Mouse (Mus musculus): ENCODE results near the gene Tent5b. TPM values are rescaled to one million over a fixed set of nuclear protein-coding genes. Genes with fewer than 3 reads are reported as not detected.

Gene Tent5b
- total RNA-seq, 2 experiments from 2014 or later = 2.5 to 4.0 TPM

Other genes with a start within 250 kb of the Tent5b start
- gene Map3k6, start 239.3 kb upstream of the Tent5b start, total RNA-seq (2021) = 10 to 100 TPM; 10.8 to 20.1 TPM
- gene Sytl1, start 217.0 kb upstream of the Tent5b start, total RNA-seq (2021) = under 1 TPM; 0.36 to 0.81 TPM
- 10 to 100 TPM; 24.8 to 25.7 TPM for gene Tmem222, start 202.3 kb upstream of the Tent5b start, total RNA-seq (2021)
- 10 to 100 TPM; 81.2 to 82.7 TPM for gene Wdtc1, start 126.7 kb upstream of the Tent5b start, total RNA-seq (2021)
- gene Slc9a1, start 110.4 kb upstream of the Tent5b start, total RNA-seq (2021) = 10 to 100 TPM; 16.3 to 20.0 TPM
- gene Trnp1, start 18.4 kb downstream of the Tent5b start, total RNA-seq (2021) = 1 to 10 TPM; 2.2 to 4.3 TPM
- not detected for gene Kdf1, start 38.8 kb downstream of the Tent5b start, total RNA-seq (2021)
- gene Nudc, start 65.9 kb downstream of the Tent5b start, total RNA-seq (2021) = 10 to 100 TPM; 66.9 to 67.9 TPM
- gene Nr0b2, start 73.2 kb downstream of the Tent5b start, total RNA-seq (2021) = 10 to 100 TPM; 18.1 to 20.0 TPM
- 1 to 10 TPM; 4.7 to 5.3 TPM for gene Gpatch3, start 94.6 kb downstream of the Tent5b start, total RNA-seq (2021)
- 1 to 10 TPM; 6.4 to 6.8 TPM for gene Gpn2, start 104.2 kb downstream of the Tent5b start, total RNA-seq (2021)
- 1 to 10 TPM; 1.5 TPM for gene Sfn, start 122.0 kb downstream of the Tent5b start, total RNA-seq (2021)
- 10 to 100 TPM; 18.7 to 20.1 TPM for gene Zdhhc18, start 170.0 kb downstream of the Tent5b start, total RNA-seq (2021)
- 10 to 100 TPM; 10.6 to 11.2 TPM for gene Pigv, start 192.5 kb downstream of the Tent5b start, total RNA-seq (2021)

Measured in heart, postnatal 25 days (tissue).